ENCODE assay signal across 9 mouse cellular contexts in genomic region chr6:87451016-87451415, GRCm38 (mm10). TPM values are rescaled to one million over a fixed set of nuclear protein-coding genes. Genes with fewer than 3 reads are reported as not detected.
DNase-seq lines count a peak whose midpoint lies in the region; ATAC-seq and TF ChIP-seq lines count a peak whose summit lies in the region.
"Had no signal": no experiment of that assay in that cellular context is flagged by ENCODE, and none has a peak within 500 bp of the region (broad histone marks: within the 10 kb centered on the region; RNA-seq: fewer than 3 reads in every experiment).

No protein-coding gene starts in this region.

- peak; percentile 31 to 54 for DNase-seq in heart, adult 2 months
- DNase-seq in urinary bladder, postnatal 36 days (ENCODE audit: low spot score in 2 of 2): peak; percentile 25 to 47
- no peak for DNase-seq in urinary bladder, postnatal 10 days (ENCODE audit: low spot score)
- DNase-seq in liver, postnatal 0 days: peak; percentile 55
- no peak for DNase-seq in T-cell, adult 2 months (ENCODE audit: low spot score)
- no peak for DNase-seq in neural tube, embryonic 10.5 days (ENCODE audit: extremely low spot score, low spot score)

- no peaks in the 10 kb centered on the region for H3K79me2 ChIP-seq in heart, adult 2 months (replicated peaks; ENCODE audit: control insufficient read depth, insufficient read depth, low read length)

- no peaks in the 10 kb centered on the region for H3K36me3 ChIP-seq in heart, adult 2 months (ENCODE audit: control insufficient read depth, insufficient read depth, low read length)
- no peaks in the 10 kb centered on the region for H3K36me3 ChIP-seq in heart, embryonic 11.5 days (ENCODE audit: control insufficient read depth, insufficient read depth, low read length)
- no peaks in the 10 kb centered on the region for H3K36me3 ChIP-seq in liver, postnatal 0 days (replicated peaks; ENCODE audit: insufficient read depth, low read length)
- H3K36me3 ChIP-seq: lung, embryonic 15.5 days had no signal

- no peaks in the 10 kb centered on the region for H3K4me1 ChIP-seq in heart, adult 2 months (ENCODE audit: control insufficient read depth, insufficient read depth, low read length)
- H3K4me1 ChIP-seq in heart, embryonic 11.5 days (ENCODE audit: control insufficient read depth, insufficient read depth, low read length): peaks cover 10% of the 10 kb centered on the region; the same call in 1 of the 2 replicates
- H3K4me1 ChIP-seq in embryonic fibroblast, embryonic 13.5 days (ENCODE audit: control insufficient read depth, insufficient read depth, low read length): no peaks in the 10 kb centered on the region
- H3K4me1 ChIP-seq in liver, postnatal 0 days (ENCODE audit: insufficient read depth): no peaks in the 10 kb centered on the region
- H3K4me1 ChIP-seq: lung, embryonic 15.5 days had no signal

- TF ChIP-seq EP300 in heart, adult 2 months (IDR thresholded peaks at IDR 0.05; ENCODE audit: insufficient read depth, low read depth, low read length): peak; percentile 68; the same call in 1 of the 2 replicates
- no peak for TF ChIP-seq EP300 in liver, postnatal 0 days (IDR thresholded peaks at IDR 0.05; ENCODE audit: low read depth)

- TF ChIP-seq POLR2A in heart, adult 2 months (IDR thresholded peaks at IDR 0.05; ENCODE audit: insufficient read depth, low read depth, low read length): no peak
- TF ChIP-seq POLR2A in embryonic fibroblast, embryonic 13.5 days (IDR thresholded peaks at IDR 0.05; ENCODE audit: low read depth, low read length): no peak

- H3K9me3 ChIP-seq in heart, embryonic 11.5 days (replicated peaks; ENCODE audit: control insufficient read depth, low read length): no peaks in the 10 kb centered on the region
- H3K9me3 ChIP-seq in liver, postnatal 0 days (ENCODE audit: low read length): no peaks in the 10 kb centered on the region
- H3K9me3 ChIP-seq: lung, embryonic 15.5 days had no signal

- no peaks in the 10 kb centered on the region; the same call in 1 of the 2 replicates for H3K27me3 ChIP-seq in heart, adult 2 months (ENCODE audit: control insufficient read depth, insufficient read depth, low read length)
- peaks cover 11% of the 10 kb centered on the region; the same call in 1 of the 2 replicates for H3K27me3 ChIP-seq in heart, embryonic 11.5 days (ENCODE audit: control insufficient read depth, insufficient read depth, low read length)
- H3K27me3 ChIP-seq in liver, postnatal 0 days (ENCODE audit: insufficient read depth, low read length): 0 out of 2 replicates have a peak, but pooled peaks cover 2% of the 10 kb centered on the region
- H3K27me3 ChIP-seq: lung, embryonic 15.5 days had no signal

- H3K27ac ChIP-seq in heart, adult 2 months: no peak overlapping the region
- no peak overlapping the region for H3K27ac ChIP-seq in heart, embryonic 11.5 days (ENCODE audit: low read depth, low read length)
- no peak overlapping the region for H3K27ac ChIP-seq in embryonic fibroblast, embryonic 13.5 days (ENCODE audit: insufficient read depth, low read length)
- H3K27ac ChIP-seq in liver, postnatal 0 days (ENCODE audit: low read depth): no peak overlapping the region
- H3K27ac ChIP-seq: lung, embryonic 15.5 days had no signal

- intact Hi-C loops in heart, adult 2 months (cut with DNase I): loop anchor here (1.0 kb wide), 1 partner anchor 54 kb away; no protein-coding TSS in a partner anchor

- no peak overlapping the region for H3K4me3 ChIP-seq in heart, adult 2 months
- H3K4me3 ChIP-seq in heart, embryonic 11.5 days (ENCODE audit: low read depth, low read length): no peak overlapping the region
- H3K4me3 ChIP-seq in embryonic fibroblast, embryonic 13.5 days (ENCODE audit: insufficient read depth, low read length): no peak overlapping the region
- no peak overlapping the region for H3K4me3 ChIP-seq in liver, postnatal 0 days (ENCODE audit: low read depth, low read length)
- H3K4me3 ChIP-seq: lung, embryonic 15.5 days had no signal

- ATAC-seq in heart, embryonic 11.5 days (replicated peaks; ENCODE audit: insufficient number of reproducible peaks, low FRiP score, low TSS enrichment): no peak
- ATAC-seq in liver, postnatal 0 days: no peak

- H3K4me2 ChIP-seq in heart, embryonic 11.5 days: no peak overlapping the region
- H3K4me2 ChIP-seq in liver, postnatal 0 days (ENCODE audit: low read depth, low read length): no peak overlapping the region
- H3K4me2 ChIP-seq: lung, embryonic 15.5 days had no signal

- H3K9ac ChIP-seq in heart, adult 2 months (ENCODE audit: low read depth, low read length): no peak overlapping the region
- no peak overlapping the region for H3K9ac ChIP-seq in heart, embryonic 11.5 days (ENCODE audit: low read depth, low read length)
- H3K9ac ChIP-seq in liver, postnatal 0 days (replicated peaks): no peak overlapping the region
- H3K9ac ChIP-seq: lung, embryonic 15.5 days had no signal

- TF ChIP-seq CTCF in heart, adult 2 months (IDR thresholded peaks at IDR 0.05): peak; percentile 86
- peak; percentile 65 for TF ChIP-seq CTCF in embryonic fibroblast, embryonic 13.5 days (IDR thresholded peaks at IDR 0.05; ENCODE audit: borderline replicate concordance, insufficient read depth, low read length)
- peak; percentile 77 for TF ChIP-seq CTCF in liver, postnatal 0 days (IDR thresholded peaks at IDR 0.05; ENCODE audit: low read depth)

- 34% methylated on average over 3 of the region's 3 CpGs for WGBS in heart, adult 2 months
- WGBS in heart, embryonic 11.5 days (ENCODE audit: insufficient replicate concordance): 53% methylated on average over 3 of the region's 3 CpGs
- 49% methylated on average over 3 of the region's 3 CpGs for WGBS in liver, postnatal 0 days (ENCODE audit: insufficient replicate concordance)

RNA-seq across cellular contexts. Expression of gene Bmp10, which starts 22.2 kb away (rescaled TPM):
- 10 to 100 TPM; 51.0 to 60.1 TPM for total RNA-seq in heart, adult 2 months (2021)
- 53.8 and 106 TPM in 2 replicates for polyA plus RNA-seq in heart, adult 2 months (2012; rRNA removed)
- 8.0 and 8.2 TPM in 2 replicates for polyA plus RNA-seq in heart, embryonic 11.5 days (2014; fragmentation: Nextera tagmentation; extraction: Ambion mirVana)
- not detected in 2 replicates for polyA plus RNA-seq in embryonic fibroblast, embryonic 13.5 days (2011; ENCODE audit: insufficient read length, low read depth, missing spikeins)
- 0.34 and 0.36 TPM in 2 replicates for polyA plus RNA-seq in liver, postnatal 0 days (2015; fragmentation: Nextera tagmentation; extraction: Ambion mirVana)

Comparison
In these comparisons a context has a peak if more than half of its experiments do, and no peak if none do; other contexts are left out.
1. DNase-seq: peak in heart, adult 2 months (2 of 2), urinary bladder, postnatal 36 days (2 of 2) and liver, postnatal 0 days (single experiment); none in urinary bladder, postnatal 10 days (single experiment), T-cell, adult 2 months (single experiment) and neural tube, embryonic 10.5 days (single experiment).
2. Peak in every context shown above with its lines, with median percentiles within 50 percentile points of each other: CTCF ChIP-seq.